Mouse (Mus musculus) Patski (cell line): Measurements from ENCODE around the gene Trub1. TPM values are rescaled to one million over a fixed set of nuclear protein-coding genes. Genes with fewer than 3 reads are reported as not detected.

ENCODE experiments used
- ATAC-seq: fragments of 100-300 bp; one replicate; pipeline ENCODE4 v1.8.0; 2021
- CTCF ChIA-PET: fragments of 350-600 bp; sonication (Branson Sonifier 250); formaldehyde crosslinking; loops from one replicate; lab custom pipeline; 2022; ENCODE audit warnings: inconsistent platforms; lab: Charles Lee
- POLR2A ChIA-PET: fragments of 350-600 bp; sonication (Branson Sonifier 250); formaldehyde crosslinking; loops from one replicate; lab custom pipeline; 2022; ENCODE audit warnings: antibody characterized with exemption, inconsistent platforms; lab: Charles Lee
- DNase-seq: peaks from one replicate; pipeline ENCODE4 v3.0.0-alpha.2; 2011; ENCODE audit warnings: low read depth, low spot score
- H3K27me3 ChIP-seq: fragments of 371-371 bp; one replicate; pipeline ENCODE4 v1.5.1; 2021
- CTCF ChIP-seq: fragments of 100-300 bp; IDR thresholded peaks from one replicate; pipeline ENCODE4 v1.5.1; 2021
- in situ Hi-C: fragments of 300-500 bp; cut with MboI; formaldehyde crosslinking; loops from 3 replicates; pipeline ENCODE4 v1.11.1; 2018; ENCODE audit warnings: low pct_unique_long_range_greater_than_20kb, mixed read lengths
- polyA plus RNA-seq: library from polyadenylated mRNA; unstranded; gene quantifications from one replicate; pipeline ENCODE4 v1.2.3, GENCODE M21; 2021

Trub1 gene
- polyA plus RNA-seq, 1 experiment from 2014 or later: 13.3 TPM

DNA sequence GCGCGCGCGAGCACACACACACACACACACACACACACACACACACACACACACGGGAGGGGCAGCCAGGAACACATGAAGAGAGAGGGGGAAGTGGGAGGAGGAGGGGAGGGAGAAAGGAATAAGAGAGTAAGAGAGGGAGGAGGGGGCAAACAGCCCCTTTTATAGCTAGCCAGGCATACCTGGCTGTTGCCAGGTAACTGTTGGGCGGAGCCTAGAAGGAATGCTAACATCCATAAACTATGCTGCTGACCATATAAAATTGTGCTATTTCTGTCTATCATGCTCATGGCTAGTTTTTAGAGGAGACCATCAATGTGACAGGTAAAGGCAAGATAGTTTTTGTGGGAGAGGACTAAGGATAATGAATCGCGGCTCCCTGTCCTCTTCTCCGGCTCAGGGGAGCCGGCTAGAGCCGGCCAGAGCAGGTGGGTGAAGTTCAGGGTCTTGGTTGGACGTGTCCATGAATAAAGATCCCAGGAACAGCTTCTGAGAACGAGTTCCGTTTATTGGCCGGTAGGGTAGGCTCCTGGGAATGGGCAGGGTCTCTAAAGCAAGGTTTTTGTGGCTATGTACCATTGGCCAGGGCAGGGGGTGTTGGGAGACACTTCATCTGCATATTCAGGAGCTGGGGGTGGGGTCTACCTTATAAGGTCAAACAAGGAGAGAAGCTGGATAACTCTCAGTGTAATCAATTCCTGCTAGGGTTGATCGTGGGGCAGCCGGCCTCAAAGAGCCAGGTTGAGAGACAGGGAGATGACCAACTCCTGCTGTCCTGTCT is 34.7 kb upstream of the Trub1 start:
- in situ Hi-C loops: no loop called here
- ATAC-seq (no peak), DNase-seq (no peak)
- ChIA-PET POLR2A (interaction anchor here (0.6 to 0.9 kb wide), 2 partner anchors 10 to 194 kb away, joined by 3 read pairs; no protein-coding TSS in a partner anchor), CTCF (no interaction called here)
- H3K27me3 ChIP-seq: peaks cover 39% of the 10 kb centered on the region
- TF ChIP-seq CTCF: no peak

DNA sequence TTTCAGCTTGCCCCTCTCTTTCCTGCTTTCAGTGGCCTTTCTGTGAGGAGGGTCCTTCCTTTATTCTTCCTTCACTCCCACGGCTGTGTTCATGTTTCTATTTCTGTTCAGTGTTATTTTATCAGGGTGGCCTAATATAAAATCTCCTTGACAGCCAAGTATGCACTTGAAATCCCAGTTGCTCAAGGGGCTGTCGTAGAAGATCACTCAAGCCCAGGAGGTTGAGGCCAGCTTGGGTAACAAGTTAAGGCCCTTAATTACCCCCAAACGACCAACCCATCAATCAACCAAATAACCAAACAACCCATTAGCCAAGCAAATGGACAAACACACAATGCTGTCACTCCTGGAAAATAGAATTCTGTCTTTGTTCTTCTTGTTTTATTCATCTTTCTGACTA is 29.3 kb upstream of the Trub1 start:
- TF ChIP-seq CTCF: no peak
- in situ Hi-C loops: no loop called here
- H3K27me3 ChIP-seq: peaks cover 30% of the 10 kb centered on the region
- DNase-seq (no peak), ATAC-seq (no peak)
- CTCF ChIA-PET: no interaction called here
- POLR2A ChIA-PET: interaction anchor here (1.5 kb wide), 1 partner anchor 16 kb away, joined by 4 read pairs; no protein-coding TSS in a partner anchor

GRCm38 (mm10) chr19:57425296-57425695 is 27.4 kb upstream of the Trub1 start:
- H3K27me3 ChIP-seq: peaks cover 25% of the 10 kb centered on the region
- ATAC-seq (no peak), DNase-seq (no peak)
- in situ Hi-C loops: no loop called here
- ChIA-PET CTCF (no interaction called here), POLR2A (interaction anchor here (1.2 kb wide), 1 partner anchor 14 kb away, joined by 3 read pairs; no protein-coding TSS in a partner anchor)
- no peak for TF ChIP-seq CTCF

DNA sequence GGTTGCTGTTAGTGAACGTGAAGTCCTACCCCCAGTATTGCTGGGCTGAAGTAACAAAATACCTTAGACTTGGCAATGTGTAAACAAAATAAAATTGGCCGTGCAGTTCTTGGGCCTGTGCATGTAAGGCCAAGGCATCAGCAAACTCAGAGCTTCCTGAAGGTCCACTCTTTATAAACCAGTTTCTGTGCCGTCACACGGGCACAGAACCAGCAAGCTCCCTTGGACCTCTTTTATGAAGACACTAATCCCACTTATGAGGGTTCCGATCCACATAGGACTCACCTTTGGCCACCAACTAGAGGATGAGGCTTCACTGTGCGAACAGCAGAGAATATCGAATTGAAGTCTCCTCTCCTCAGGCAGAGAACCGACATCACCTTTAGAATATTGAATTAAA is 25.9 kb upstream of the Trub1 start:
- ATAC-seq (no peak), DNase-seq (no peak)
- H3K27me3 ChIP-seq: peaks cover 13% of the 10 kb centered on the region
- ChIA-PET CTCF (no interaction called here), POLR2A (interaction anchor here (0.9 kb wide), 1 partner anchor 12 kb away, joined by 3 read pairs; no protein-coding TSS in a partner anchor)
- in situ Hi-C loops: no loop called here
- TF ChIP-seq CTCF: no peak

DNA sequence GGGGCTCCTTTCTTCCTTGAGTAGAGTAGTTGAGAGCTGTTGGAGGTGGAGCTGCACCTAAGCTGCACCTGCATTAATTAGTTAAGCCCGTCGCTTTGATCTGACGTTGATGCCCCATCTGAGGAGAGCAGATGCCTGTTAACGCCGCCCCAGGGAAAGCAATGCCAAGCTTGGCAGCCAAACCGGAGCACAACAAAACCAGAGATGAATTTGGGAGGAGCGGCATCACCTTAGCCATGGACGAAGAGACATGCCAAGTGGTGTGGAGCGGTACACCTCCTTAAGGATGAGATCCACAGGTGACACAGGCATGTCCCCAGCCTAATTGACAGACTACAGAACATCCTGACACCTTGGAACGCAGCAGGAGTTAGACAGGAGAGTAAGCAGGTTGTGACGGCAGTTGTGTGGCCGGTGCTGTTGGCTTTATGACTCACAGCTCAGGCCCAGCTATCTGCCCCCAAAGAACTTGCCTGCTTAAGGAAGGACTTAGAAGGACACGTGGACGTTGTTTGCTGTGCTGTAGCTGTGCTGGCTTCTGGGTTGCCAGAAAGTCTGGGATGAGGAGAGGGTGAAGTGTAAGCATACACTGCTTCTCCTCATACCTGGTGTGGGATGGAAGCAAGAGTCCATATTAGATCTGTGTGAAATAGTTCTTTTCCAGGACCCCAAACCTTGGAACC is 24.8 kb upstream of the Trub1 start:
- ChIA-PET CTCF (no interaction called here), POLR2A (interaction anchor here (1.1 kb wide), 1 partner anchor 9 kb away, joined by 3 read pairs; no protein-coding TSS in a partner anchor)
- in situ Hi-C loops: no loop called here
- no peak for DNase-seq
- no peak for ATAC-seq
- TF ChIP-seq CTCF: no peak
- H3K27me3 ChIP-seq: peaks cover 13% of the 10 kb centered on the region

GRCm38 (mm10) chr19:57428641-57429040 is 24.1 kb upstream of the Trub1 start:
- CTCF ChIA-PET: no interaction called here
- POLR2A ChIA-PET: interaction anchor here (1.1 kb wide), 1 partner anchor 10 kb away, joined by 3 read pairs; no protein-coding TSS in a partner anchor
- DNase-seq: no peak
- peaks cover 9% of the 10 kb centered on the region for H3K27me3 ChIP-seq
- ATAC-seq: no peak
- in situ Hi-C loops: no loop called here
- no peak for TF ChIP-seq CTCF

DNA sequence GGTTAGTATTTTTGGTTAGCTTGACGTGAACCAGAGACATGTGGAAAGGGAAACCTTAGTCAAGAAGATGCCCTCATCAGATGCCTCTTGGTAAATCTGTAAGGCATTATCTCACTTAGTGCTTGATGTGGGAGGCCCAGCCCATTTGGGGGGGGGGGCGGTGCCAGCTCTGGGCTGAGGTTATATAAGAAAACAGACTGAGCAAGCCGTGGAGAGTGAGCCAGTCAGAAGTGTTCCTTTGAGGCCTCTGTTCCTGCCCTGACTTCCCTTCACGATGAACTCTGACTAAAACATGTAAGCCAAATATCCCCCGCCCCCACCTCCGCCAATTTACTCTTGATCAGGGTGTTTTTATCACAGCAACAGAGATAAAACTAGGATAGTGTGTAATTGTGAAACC is 22.8 kb upstream of the Trub1 start:
- no peak for DNase-seq
- no peak for ATAC-seq
- ChIA-PET POLR2A (no interaction called here), CTCF (no interaction called here)
- no peak for TF ChIP-seq CTCF
- peaks cover 9% of the 10 kb centered on the region for H3K27me3 ChIP-seq
- in situ Hi-C loops: no loop called here

- TF ChIP-seq CTCF: no peak
- ATAC-seq: no peak
These were observed 21.2 kb upstream of the Trub1 start for GRCm38 (mm10) chr19:57431476-57431875.

GRCm38 (mm10) chr19:57434024-57434423 is 18.7 kb upstream of the Trub1 start:
- no peak for DNase-seq
- in situ Hi-C loops: no loop called here
- ChIA-PET POLR2A (interaction anchor here (1.4 kb wide), 1 partner anchor 13 kb away, joined by 4 read pairs; no protein-coding TSS in a partner anchor), CTCF (no interaction called here)
- H3K27me3 ChIP-seq: peaks cover 7% of the 10 kb centered on the region
- no peak for ATAC-seq
- no peak for TF ChIP-seq CTCF

More at GRCm38 (mm10) chr19:57431476-57431875, 21.2 kb upstream of the Trub1 start:
- in situ Hi-C loops: no loop called here
- ChIA-PET CTCF (no interaction called here), POLR2A (no interaction called here)
- DNase-seq: no peak
- peaks cover 9% of the 10 kb centered on the region for H3K27me3 ChIP-seq

DNA sequence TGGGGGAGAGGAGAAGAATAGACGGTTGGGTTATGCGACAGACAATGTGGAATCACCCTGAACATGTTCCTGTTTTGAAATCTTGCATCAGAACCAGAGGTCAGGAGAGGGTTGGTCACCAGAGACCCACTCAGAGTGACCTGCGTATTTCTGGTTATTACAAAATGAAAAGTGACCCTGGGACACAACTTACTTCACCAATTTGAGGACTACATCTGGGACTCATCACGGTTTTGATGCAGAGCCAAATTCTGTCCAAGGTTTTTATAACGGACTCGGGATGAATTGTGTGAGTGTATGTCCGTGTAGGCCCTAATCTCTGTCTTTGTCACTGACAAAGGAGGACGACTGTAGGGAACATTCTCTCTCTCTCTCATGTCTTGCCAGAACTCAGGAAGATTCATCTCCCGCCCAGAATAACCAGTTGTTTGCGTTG is 16.1 kb upstream of the Trub1 start:
- POLR2A ChIA-PET: no interaction called here
- ATAC-seq (no peak), DNase-seq (no peak)
- CTCF ChIA-PET: no interaction called here
- peaks cover 3% of the 10 kb centered on the region for H3K27me3 ChIP-seq
- TF ChIP-seq CTCF: no peak
- in situ Hi-C loops: no loop called here

DNA sequence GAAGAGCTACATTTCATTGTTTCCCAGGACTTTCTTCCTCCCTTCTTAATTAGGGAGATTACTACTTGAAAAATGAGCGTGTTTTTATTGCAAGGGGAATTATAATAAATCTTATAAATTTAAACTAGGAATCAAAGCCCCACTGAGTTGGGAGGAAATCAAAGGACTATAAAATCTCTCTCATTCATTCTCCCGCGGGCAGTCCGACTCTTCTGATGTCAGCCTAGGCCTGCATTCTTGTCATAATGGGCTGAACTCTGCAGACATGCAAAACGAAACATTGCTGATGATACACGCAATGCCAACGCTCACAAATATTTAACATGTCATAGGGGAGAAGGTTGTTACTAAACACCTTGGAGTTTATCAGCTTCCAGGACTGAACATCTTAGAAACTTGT is 15.7 kb upstream of the Trub1 start:
- ChIA-PET POLR2A (no interaction called here), CTCF (no interaction called here)
- in situ Hi-C loops: no loop called here
- peaks cover 3% of the 10 kb centered on the region for H3K27me3 ChIP-seq
- no peak for DNase-seq
- no peak for TF ChIP-seq CTCF
- ATAC-seq: no peak
